Mouse (Mus musculus): ENCODE results near the gene Crabp2. TPM values are rescaled to one million over a fixed set of nuclear protein-coding genes. Genes with fewer than 3 reads are reported as not detected.
"Not testable (repeated sequence)": the region's sequence is repeated elsewhere in the genome, so short reads cannot be mapped to it uniquely, and the experiment has no call there.

Gene Crabp2
- not detected in 2 replicates for polyA plus RNA-seq (2015; fragmentation: Nextera tagmentation; extraction: Ambion mirVana)

DNA sequence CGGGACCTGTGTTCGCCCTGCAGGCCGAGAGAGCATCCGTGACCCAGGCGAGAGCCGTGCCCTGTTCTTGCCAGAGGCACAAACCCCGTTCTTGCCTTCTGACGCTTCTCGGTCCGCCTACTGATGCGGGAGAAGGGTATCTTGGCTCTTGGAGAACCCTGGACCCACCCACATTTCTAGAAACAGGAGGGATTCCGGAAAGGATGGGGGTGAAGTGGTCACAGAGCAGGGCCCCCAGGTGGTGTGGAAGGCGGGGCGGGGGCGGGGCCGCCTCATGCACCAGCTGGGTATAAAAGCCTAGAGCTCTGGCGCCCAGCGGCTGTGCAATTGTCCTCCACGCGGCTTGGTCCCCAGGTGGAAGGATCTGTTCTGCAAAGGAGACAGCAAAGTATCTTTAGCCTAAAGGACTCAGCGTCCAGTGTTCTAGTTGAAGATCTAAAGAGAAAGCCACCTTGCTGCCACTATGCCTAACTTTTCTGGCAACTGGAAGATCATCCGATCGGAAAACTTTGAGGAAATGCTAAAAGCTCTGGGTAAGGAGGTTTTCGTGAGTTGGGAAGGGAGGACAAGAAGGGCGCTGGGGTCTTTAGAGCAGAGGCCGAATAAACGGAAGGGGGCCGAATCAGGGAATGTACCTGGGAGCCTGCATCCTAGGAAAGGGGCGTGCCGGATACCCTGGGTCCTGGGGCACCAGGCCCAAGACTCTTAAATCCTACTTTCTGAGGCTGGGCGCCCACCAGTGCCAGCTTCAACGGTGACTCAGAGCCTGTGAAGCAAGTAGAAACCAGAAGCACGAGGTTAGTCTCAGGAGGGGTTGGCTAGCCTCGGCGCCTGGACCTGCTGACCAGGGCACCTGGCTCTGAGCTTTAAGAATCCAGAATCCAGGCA, at the start of gene Crabp2:
Gene Crabp2 (plus strand): TSS at position 289 of the 888 bp plus-strand sequence.
- TF ChIP-seq CTCF (IDR thresholded peaks at IDR 0.05; ENCODE audit: low read depth) = no peak
- TF ChIP-seq EP300 (IDR thresholded peaks at IDR 0.05; ENCODE audit: low read depth) = no peak
- Histone ChIP-seq H3K9me3 (ENCODE audit: low read length) (no peaks in the 10 kb centered on the region), H3K4me3 (ENCODE audit: low read depth, low read length) (peak within 1 kb of the TSS; percentile 19; the same call in 1 of the 2 replicates), H3K36me3 (replicated peaks; ENCODE audit: insufficient read depth, low read length) (no peaks in the 10 kb centered on the region), H3K9ac (replicated peaks) (no peak within 1 kb of the TSS; the same call in 1 of the 2 replicates), H3K27me3 (ENCODE audit: insufficient read depth, low read length) (peaks cover 75% of the 10 kb centered on the region), H3K4me1 (ENCODE audit: insufficient read depth) (peaks cover 11% of the 10 kb centered on the region), H3K27ac (ENCODE audit: low read depth) (no peak within 1 kb of the TSS), H3K4me2 (ENCODE audit: low read depth, low read length) (peak within 1 kb of the TSS; percentile 26; the same call in 1 of the 2 replicates)
- DNase-seq (no peak), ATAC-seq (no peak)
- 4% methylated on average over 35 of the region's 35 CpGs for WGBS (ENCODE audit: insufficient replicate concordance)

DNA sequence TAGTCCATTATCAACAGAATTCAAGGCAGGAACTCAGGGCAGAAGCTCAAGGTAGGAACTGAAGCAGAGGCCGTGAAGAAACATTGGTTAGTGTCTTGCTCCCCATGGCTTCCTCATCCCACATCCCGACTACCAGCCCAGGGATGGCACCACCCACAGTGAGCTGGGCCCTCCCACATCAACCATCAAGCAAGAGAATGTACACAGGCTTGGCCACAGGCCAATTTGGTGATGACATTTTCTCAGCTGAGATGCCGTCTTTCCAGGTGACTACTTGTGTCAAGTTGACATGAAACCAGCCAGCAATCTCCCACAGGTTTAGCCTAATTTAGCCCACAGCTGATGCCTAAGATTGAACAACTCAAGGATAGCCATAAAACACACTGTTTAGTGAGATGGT, 49.2 kb upstream of the Crabp2 start:
- Histone ChIP-seq H3K4me1 (ENCODE audit: insufficient read depth) (peaks cover 16% of the 10 kb centered on the region), H3K27me3 (ENCODE audit: insufficient read depth, low read length) (no peaks in the 10 kb centered on the region), H3K9me3 (ENCODE audit: low read length) (no peaks in the 10 kb centered on the region), H3K9ac (replicated peaks) (no peak overlapping the region), H3K27ac (ENCODE audit: low read depth) (no peak overlapping the region), H3K36me3 (replicated peaks; ENCODE audit: insufficient read depth, low read length) (no peaks in the 10 kb centered on the region), H3K4me3 (ENCODE audit: low read depth, low read length) (no peak overlapping the region), H3K4me2 (ENCODE audit: low read depth, low read length) (no peak overlapping the region)
- DNase-seq (peak; percentile 45), ATAC-seq (no peak)
- TF ChIP-seq EP300 (IDR thresholded peaks at IDR 0.05; ENCODE audit: low read depth) = no peak
- TF ChIP-seq CTCF (IDR thresholded peaks at IDR 0.05; ENCODE audit: low read depth) = no peak
- 76% methylated on average over 3 of the region's 3 CpGs for WGBS (ENCODE audit: insufficient replicate concordance)

DNA sequence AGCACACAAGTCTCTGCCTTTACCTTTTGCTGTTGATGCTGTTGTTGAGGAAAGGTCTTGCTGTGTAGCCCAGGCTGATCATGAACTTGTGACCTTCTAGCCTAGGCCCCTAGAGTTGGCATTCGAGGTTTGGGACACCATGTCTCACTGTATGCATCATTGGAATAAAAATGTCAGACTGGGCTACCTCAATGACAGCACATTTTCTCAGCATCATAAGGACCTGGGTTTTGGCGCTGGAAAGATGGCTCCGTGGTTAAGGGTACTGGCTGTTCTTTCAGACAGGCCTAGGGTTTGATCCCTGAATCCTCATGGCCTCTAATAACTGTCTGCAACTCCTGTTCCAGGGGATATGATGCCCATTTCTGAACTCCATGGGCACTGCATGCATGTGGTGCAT, 48.7 kb upstream of the Crabp2 start:
- H3K27me3 ChIP-seq (ENCODE audit: insufficient read depth, low read length) = no peaks in the 10 kb centered on the region
- WGBS (ENCODE audit: insufficient replicate concordance) = 83% methylated on average over 3 of the region's 3 CpGs
- H3K9me3 ChIP-seq (ENCODE audit: low read length) = no peaks in the 10 kb centered on the region
- no peak for TF ChIP-seq EP300 (IDR thresholded peaks at IDR 0.05; ENCODE audit: low read depth)
- no peak for TF ChIP-seq CTCF (IDR thresholded peaks at IDR 0.05; ENCODE audit: low read depth)
- H3K4me3 ChIP-seq (ENCODE audit: low read depth, low read length) = no peak overlapping the region
- H3K9ac ChIP-seq (replicated peaks) = no peak overlapping the region
- no peak overlapping the region for H3K4me2 ChIP-seq (ENCODE audit: low read depth, low read length)
- no peak for DNase-seq
- H3K4me1 ChIP-seq (ENCODE audit: insufficient read depth) = peaks cover 16% of the 10 kb centered on the region
- H3K27ac ChIP-seq (ENCODE audit: low read depth) = no peak overlapping the region
- no peak for ATAC-seq
- no peaks in the 10 kb centered on the region for H3K36me3 ChIP-seq (replicated peaks; ENCODE audit: insufficient read depth, low read length)

DNA sequence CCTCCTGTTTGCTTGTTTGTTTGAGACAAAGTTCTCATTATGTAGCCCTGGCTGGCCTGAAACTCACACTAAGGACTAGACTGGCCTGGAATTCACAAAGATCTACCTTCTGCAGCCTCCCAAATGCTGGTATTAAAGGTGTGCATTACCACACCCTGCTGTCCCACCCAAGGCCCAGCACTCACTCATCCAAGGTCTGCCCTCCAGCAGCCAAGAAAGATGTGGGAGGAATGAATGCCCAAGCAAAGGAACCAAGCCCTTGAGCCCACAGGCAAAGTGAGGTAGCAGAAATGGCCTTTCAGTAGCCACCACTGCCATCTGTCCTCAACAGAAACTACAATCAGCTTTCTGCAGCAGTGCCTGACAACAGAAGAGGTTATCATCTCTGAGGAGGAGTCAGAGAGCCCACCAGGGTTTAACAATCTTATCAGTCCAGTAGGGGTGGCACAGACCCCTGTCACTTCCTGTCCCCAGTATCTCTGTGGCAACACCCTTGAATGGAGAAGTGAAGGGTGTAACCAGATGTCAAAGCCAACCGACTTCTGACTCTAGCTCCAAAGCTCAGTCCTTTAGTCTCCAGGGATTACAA, 47.3 kb upstream of the Crabp2 start:
- WGBS (ENCODE audit: insufficient replicate concordance) = 17% methylated on average over 1 of the region's 1 CpGs
- Histone ChIP-seq H3K36me3 (replicated peaks; ENCODE audit: insufficient read depth, low read length) (no peaks in the 10 kb centered on the region), H3K27ac (ENCODE audit: low read depth) (peak overlapping the region; percentile 93), H3K4me1 (ENCODE audit: insufficient read depth) (peaks cover 16% of the 10 kb centered on the region), H3K9me3 (ENCODE audit: low read length) (no peaks in the 10 kb centered on the region), H3K27me3 (ENCODE audit: insufficient read depth, low read length) (no peaks in the 10 kb centered on the region), H3K4me2 (ENCODE audit: low read depth, low read length) (peak overlapping the region; percentile 63), H3K4me3 (ENCODE audit: low read depth, low read length) (peak overlapping the region; percentile 7; the same call in 1 of the 2 replicates), H3K9ac (replicated peaks) (peak overlapping the region; percentile 50)
- DNase-seq = peak; percentile 63
- TF ChIP-seq EP300 (IDR thresholded peaks at IDR 0.05; ENCODE audit: low read depth) = peak; percentile 99
- no peak for TF ChIP-seq CTCF (IDR thresholded peaks at IDR 0.05; ENCODE audit: low read depth)
- ATAC-seq = peak; percentile 59

DNA sequence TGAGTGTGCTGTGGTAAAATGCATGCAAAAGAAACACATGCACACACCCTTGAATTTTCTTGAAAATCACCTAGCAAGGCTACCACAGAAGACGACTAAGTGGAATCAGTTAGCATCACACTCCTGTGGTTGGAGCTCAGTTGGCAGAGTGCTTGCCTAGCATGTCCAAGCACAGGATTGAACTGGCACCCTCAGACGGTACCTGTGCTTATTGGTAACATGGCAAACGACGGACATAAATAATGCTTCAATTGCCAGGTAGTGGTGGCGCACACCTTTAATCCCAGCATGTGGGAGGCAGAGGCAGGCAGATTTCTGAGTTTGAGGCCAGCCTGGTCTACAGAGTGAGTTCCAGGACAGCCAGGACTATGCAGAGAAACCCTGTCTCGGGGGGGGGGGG, 46.5 kb upstream of the Crabp2 start:
- peak overlapping the region; percentile 63 for H3K4me2 ChIP-seq (ENCODE audit: low read depth, low read length)
- 0 out of 2 replicates have a peak overlapping the region, but pooled peaks have one; percentile 50 for H3K9ac ChIP-seq (replicated peaks)
- not testable (repeated sequence) for ATAC-seq; H3K36me3 ChIP-seq (replicated peaks; ENCODE audit: insufficient read depth, low read length); DNase-seq; H3K9me3 ChIP-seq (ENCODE audit: low read length); H3K27me3 ChIP-seq (ENCODE audit: insufficient read depth, low read length); H3K4me3 ChIP-seq (ENCODE audit: low read depth, low read length)
- peak overlapping the region; percentile 93 for H3K27ac ChIP-seq (ENCODE audit: low read depth)
- WGBS (ENCODE audit: insufficient replicate concordance) = 57% methylated on average over 5 of the region's 6 CpGs
- peaks cover 16% of the 10 kb centered on the region for H3K4me1 ChIP-seq (ENCODE audit: insufficient read depth)

DNA sequence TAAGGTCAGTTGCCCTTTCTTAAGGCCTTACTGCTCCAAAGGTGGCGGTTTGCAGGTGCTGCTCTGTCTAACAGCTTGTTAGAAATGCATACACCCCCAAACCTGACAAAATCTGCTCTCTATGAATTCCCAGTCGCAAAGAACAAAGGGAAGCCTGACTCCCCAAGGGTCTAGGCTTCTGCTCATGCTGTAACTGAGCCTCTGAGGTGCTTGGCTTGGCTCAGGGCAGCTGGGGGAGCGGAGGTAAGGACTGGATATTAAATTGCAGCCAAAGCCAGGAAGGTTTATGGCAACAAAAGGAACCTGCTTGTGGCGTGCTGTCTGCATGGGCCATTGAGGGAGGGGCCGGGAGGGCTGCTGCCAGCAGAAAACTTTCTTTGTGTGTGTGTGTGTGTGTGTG, 44.6 kb upstream of the Crabp2 start:
- DNase-seq (no peak), ATAC-seq (no peak)
- Histone ChIP-seq H3K27ac (ENCODE audit: low read depth) (peak overlapping the region; percentile 57; the same call in 1 of the 2 replicates), H3K4me1 (ENCODE audit: insufficient read depth) (peaks cover 27% of the 10 kb centered on the region), H3K4me3 (ENCODE audit: low read depth, low read length) (no peak overlapping the region), H3K36me3 (replicated peaks; ENCODE audit: insufficient read depth, low read length) (no peaks in the 10 kb centered on the region), H3K9ac (replicated peaks) (no peak overlapping the region), H3K4me2 (ENCODE audit: low read depth, low read length) (no peak overlapping the region), H3K27me3 (ENCODE audit: insufficient read depth, low read length) (no peaks in the 10 kb centered on the region), H3K9me3 (ENCODE audit: low read length) (no peaks in the 10 kb centered on the region)
- 70% methylated on average over 5 of the region's 5 CpGs for WGBS (ENCODE audit: insufficient replicate concordance)
- TF ChIP-seq CTCF (IDR thresholded peaks at IDR 0.05; ENCODE audit: low read depth) = no peak
- no peak for TF ChIP-seq EP300 (IDR thresholded peaks at IDR 0.05; ENCODE audit: low read depth)

Measured in liver, postnatal 0 days (tissue).